Mouse (Mus musculus): ENCODE measurements at regions not wholly inside any gene's neighbourhood (a gene's known extent, or its start where the extent isn't known, plus 50 kb on each side); places are given as distances from the start of the nearest gene placed in this dataset.

- WGBS = 62% methylated on average over 15 of the region's 15 CpGs
- no peaks in the 10 kb centered on the region for H3K27me3 ChIP-seq (ENCODE audit: control insufficient read depth, insufficient read depth, low read length)
- no peak for ATAC-seq (ENCODE audit: insufficient number of reproducible peaks, insufficient read depth, low FRiP score, low read depth)
- no peaks in the 10 kb centered on the region for H3K9me3 ChIP-seq (ENCODE audit: control insufficient read depth, low read depth, low read length)
- no peaks in the 10 kb centered on the region for H3K36me3 ChIP-seq (ENCODE audit: control insufficient read depth, insufficient read depth, low read length)
- no peak overlapping the region for H3K27ac ChIP-seq (ENCODE audit: low read length)
- H3K4me1 ChIP-seq (ENCODE audit: control insufficient read depth, insufficient read depth, low read length) = no peaks in the 10 kb centered on the region
- no peak overlapping the region for H3K9ac ChIP-seq (replicated peaks; ENCODE audit: low read depth, low read length)
- H3K4me3 ChIP-seq (ENCODE audit: low read depth, low read length) = no peak overlapping the region
- H3K4me2 ChIP-seq (replicated peaks; ENCODE audit: low read depth, low read length) = no peak overlapping the region
These were observed 192.7 kb upstream of the Pabpc6 start for GRCm38 (mm10) chr17:9861923-9862854.

DNA sequence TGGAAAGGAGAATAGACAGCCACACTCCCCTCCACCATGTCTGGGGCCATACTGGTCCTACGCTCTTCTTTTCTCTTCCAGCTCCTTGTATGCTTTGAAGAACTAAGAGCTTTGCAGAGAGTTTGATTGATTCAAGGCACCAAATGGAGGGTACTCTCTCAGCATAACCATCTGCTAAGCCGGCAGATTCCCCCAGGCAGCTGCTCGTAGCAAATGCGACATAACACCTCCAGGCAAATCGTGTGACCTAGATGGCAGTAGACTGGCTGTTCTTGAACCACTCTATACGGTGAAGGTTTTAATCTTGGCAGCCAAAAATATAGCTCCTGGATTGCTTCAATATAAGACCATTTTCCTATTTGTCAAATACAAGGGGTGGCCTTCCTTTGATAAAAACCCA is 191.8 kb upstream of the Pabpc6 start:
- H3K27ac ChIP-seq (ENCODE audit: low read length) = no peak overlapping the region
- H3K4me1 ChIP-seq (ENCODE audit: control insufficient read depth, insufficient read depth, low read length) = no peaks in the 10 kb centered on the region
- H3K4me3 ChIP-seq (ENCODE audit: low read depth, low read length) = no peak overlapping the region
- H3K9me3 ChIP-seq (ENCODE audit: control insufficient read depth, low read depth, low read length) = no peaks in the 10 kb centered on the region; the same call in 1 of the 2 replicates
- H3K36me3 ChIP-seq (ENCODE audit: control insufficient read depth, insufficient read depth, low read length) = no peaks in the 10 kb centered on the region
- no peak overlapping the region for H3K9ac ChIP-seq (replicated peaks; ENCODE audit: low read depth, low read length)
- H3K4me2 ChIP-seq (replicated peaks; ENCODE audit: low read depth, low read length) = no peak overlapping the region
- H3K27me3 ChIP-seq (ENCODE audit: control insufficient read depth, insufficient read depth, low read length) = no peaks in the 10 kb centered on the region
- 61% methylated on average over 6 of the region's 6 CpGs for WGBS
- ATAC-seq (ENCODE audit: insufficient number of reproducible peaks, insufficient read depth, low FRiP score, low read depth) = no peak

DNA sequence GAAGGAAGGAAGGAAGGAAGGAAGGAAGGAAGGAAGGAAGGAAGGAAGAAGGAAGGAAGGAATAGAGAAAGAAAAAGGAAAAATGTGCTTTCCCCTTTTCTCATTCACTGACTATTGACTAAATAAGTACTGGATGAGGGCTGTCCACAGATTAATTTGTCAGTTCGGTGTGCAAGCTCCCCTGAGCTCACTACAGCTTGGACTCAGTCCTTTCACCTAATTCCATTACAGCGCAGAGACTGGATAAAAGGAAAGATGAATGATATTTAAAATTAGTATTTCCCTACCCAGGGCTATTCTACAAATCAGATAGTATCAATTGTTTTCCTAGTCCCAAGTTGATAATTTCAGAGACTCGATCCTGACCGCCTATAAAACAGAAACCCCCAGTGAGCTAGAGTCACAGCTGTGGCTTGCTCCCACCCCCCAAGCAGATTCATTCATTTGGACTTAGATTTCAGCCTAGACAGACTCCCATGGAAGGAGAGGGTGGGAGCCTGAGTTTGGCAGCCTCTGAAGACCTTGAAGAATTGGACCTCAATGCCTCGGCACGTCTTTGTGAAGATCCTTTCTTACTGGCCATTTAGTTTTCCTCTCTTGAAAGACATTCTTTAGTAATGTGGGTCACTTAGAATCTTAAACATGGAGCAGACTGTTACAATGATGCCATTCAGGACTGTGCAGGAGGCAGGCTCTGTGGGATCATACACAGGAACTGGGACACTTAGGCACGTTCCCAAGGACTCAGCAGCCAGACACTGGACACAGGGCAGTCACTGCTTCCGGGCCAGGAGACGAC is 179.2 kb upstream of the Pabpc6 start:
- ATAC-seq (ENCODE audit: insufficient number of reproducible peaks, insufficient read depth, low FRiP score, low read depth) = no peak
- Histone ChIP-seq H3K4me2 (replicated peaks; ENCODE audit: low read depth, low read length) (no peak overlapping the region), H3K27ac (ENCODE audit: low read length) (no peak overlapping the region), H3K9me3 (ENCODE audit: control insufficient read depth, low read depth, low read length) (no peaks in the 10 kb centered on the region), H3K4me1 (ENCODE audit: control insufficient read depth, insufficient read depth, low read length) (no peaks in the 10 kb centered on the region), H3K9ac (replicated peaks; ENCODE audit: low read depth, low read length) (no peak overlapping the region), H3K36me3 (ENCODE audit: control insufficient read depth, insufficient read depth, low read length) (no peaks in the 10 kb centered on the region), H3K27me3 (ENCODE audit: control insufficient read depth, insufficient read depth, low read length) (no peaks in the 10 kb centered on the region), H3K4me3 (ENCODE audit: low read depth, low read length) (no peak overlapping the region)
- 76% methylated on average over 9 of the region's 9 CpGs for WGBS

DNA sequence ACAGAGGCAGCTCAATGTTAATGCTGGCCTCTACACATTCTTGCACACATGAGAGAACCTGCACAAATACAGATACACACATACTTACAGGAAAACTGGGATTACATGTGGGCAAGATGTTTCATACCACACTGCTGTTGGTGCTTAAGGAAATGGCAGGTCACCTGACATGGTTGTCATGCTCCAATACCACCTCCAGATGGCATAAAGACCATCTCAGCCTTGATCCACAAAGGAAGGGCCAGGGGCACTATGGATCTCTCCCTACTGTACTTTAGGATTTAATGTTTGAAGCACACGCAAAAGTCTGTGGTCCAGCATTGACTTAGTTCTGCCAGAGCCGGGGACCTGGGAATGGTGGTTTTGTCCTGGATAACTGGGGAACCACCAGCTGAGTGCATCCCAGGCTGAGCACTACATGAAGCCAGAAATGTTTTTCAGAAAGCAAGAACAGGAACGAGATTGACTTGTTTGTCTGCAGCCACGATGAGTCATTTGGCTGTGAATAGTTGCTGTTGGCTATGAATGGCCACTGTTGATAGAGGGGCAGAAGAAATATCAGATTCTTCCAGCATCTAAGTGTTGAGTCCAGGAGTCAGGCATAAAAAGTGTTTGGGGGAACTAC is 176.0 kb upstream of the Pabpc6 start:
- Histone ChIP-seq H3K4me2 (replicated peaks; ENCODE audit: low read depth, low read length) (no peak overlapping the region), H3K4me1 (ENCODE audit: control insufficient read depth, insufficient read depth, low read length) (no peaks in the 10 kb centered on the region), H3K27ac (ENCODE audit: low read length) (no peak overlapping the region), H3K27me3 (ENCODE audit: control insufficient read depth, insufficient read depth, low read length) (no peaks in the 10 kb centered on the region), H3K9me3 (ENCODE audit: control insufficient read depth, low read depth, low read length) (no peaks in the 10 kb centered on the region), H3K36me3 (ENCODE audit: control insufficient read depth, insufficient read depth, low read length) (no peaks in the 10 kb centered on the region), H3K9ac (replicated peaks; ENCODE audit: low read depth, low read length) (no peak overlapping the region), H3K4me3 (ENCODE audit: low read depth, low read length) (no peak overlapping the region)
- ATAC-seq (ENCODE audit: insufficient number of reproducible peaks, insufficient read depth, low FRiP score, low read depth) = no peak
- WGBS = 63% methylated on average over 4 of the region's 4 CpGs

DNA sequence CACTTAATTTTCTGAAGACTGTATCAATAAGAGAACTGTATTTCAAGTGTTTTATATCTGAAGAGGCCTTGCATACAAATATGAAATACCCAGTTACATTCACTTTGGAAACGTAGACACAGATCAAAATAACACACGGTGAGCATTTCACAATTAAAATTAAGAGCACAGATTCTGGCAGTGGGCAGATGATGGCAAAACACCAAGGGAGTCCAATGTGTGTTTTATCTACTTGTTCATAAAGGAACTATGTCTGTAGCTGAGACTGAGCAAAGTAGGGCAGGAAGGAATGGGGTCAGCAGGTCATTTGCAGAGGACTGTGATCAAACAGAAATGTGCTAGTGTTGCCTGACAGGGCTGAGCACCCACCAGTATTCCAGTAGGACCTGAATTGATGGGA is 171.6 kb upstream of the Pabpc6 start:
- 88% methylated on average over 2 of the region's 2 CpGs for WGBS
- Histone ChIP-seq H3K4me1 (ENCODE audit: control insufficient read depth, insufficient read depth, low read length) (no peaks in the 10 kb centered on the region), H3K27me3 (ENCODE audit: control insufficient read depth, insufficient read depth, low read length) (no peaks in the 10 kb centered on the region), H3K36me3 (ENCODE audit: control insufficient read depth, insufficient read depth, low read length) (no peaks in the 10 kb centered on the region), H3K4me2 (replicated peaks; ENCODE audit: low read depth, low read length) (no peak overlapping the region), H3K9me3 (ENCODE audit: control insufficient read depth, low read depth, low read length) (no peaks in the 10 kb centered on the region), H3K4me3 (ENCODE audit: low read depth, low read length) (no peak overlapping the region), H3K27ac (ENCODE audit: low read length) (no peak overlapping the region), H3K9ac (replicated peaks; ENCODE audit: low read depth, low read length) (no peak overlapping the region)
- ATAC-seq (ENCODE audit: insufficient number of reproducible peaks, insufficient read depth, low FRiP score, low read depth) = no peak

DNA sequence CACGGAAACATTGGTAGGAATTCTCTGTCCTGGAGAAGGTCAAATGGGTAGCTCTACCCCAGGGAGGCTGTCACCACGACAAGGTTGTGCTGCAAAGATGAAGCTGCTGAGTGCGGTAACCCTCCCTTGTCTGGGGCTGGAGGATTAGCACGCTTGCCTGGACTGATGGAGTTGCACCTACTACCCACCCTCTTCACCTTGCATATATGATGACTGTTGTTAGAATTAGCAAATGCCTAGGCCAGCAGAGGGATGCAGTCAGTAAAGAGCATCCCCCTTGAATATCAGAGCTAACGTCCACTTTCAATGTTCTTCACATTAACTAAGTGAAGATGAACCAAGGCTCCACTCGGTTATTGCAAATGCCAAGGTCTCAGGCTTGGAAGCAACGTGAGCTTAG is 169.7 kb upstream of the Pabpc6 start:
- no peaks in the 10 kb centered on the region for H3K27me3 ChIP-seq (ENCODE audit: control insufficient read depth, insufficient read depth, low read length)
- H3K4me1 ChIP-seq (ENCODE audit: control insufficient read depth, insufficient read depth, low read length) = no peaks in the 10 kb centered on the region
- no peak overlapping the region for H3K9ac ChIP-seq (replicated peaks; ENCODE audit: low read depth, low read length)
- no peak overlapping the region for H3K4me3 ChIP-seq (ENCODE audit: low read depth, low read length)
- H3K9me3 ChIP-seq (ENCODE audit: control insufficient read depth, low read depth, low read length) = no peaks in the 10 kb centered on the region
- no peaks in the 10 kb centered on the region for H3K36me3 ChIP-seq (ENCODE audit: control insufficient read depth, insufficient read depth, low read length)
- no peak overlapping the region for H3K27ac ChIP-seq (ENCODE audit: low read length)
- 80% methylated on average over 7 of the region's 7 CpGs for WGBS
- H3K4me2 ChIP-seq (replicated peaks; ENCODE audit: low read depth, low read length) = no peak overlapping the region
- no peak for ATAC-seq (ENCODE audit: insufficient number of reproducible peaks, insufficient read depth, low FRiP score, low read depth)

DNA sequence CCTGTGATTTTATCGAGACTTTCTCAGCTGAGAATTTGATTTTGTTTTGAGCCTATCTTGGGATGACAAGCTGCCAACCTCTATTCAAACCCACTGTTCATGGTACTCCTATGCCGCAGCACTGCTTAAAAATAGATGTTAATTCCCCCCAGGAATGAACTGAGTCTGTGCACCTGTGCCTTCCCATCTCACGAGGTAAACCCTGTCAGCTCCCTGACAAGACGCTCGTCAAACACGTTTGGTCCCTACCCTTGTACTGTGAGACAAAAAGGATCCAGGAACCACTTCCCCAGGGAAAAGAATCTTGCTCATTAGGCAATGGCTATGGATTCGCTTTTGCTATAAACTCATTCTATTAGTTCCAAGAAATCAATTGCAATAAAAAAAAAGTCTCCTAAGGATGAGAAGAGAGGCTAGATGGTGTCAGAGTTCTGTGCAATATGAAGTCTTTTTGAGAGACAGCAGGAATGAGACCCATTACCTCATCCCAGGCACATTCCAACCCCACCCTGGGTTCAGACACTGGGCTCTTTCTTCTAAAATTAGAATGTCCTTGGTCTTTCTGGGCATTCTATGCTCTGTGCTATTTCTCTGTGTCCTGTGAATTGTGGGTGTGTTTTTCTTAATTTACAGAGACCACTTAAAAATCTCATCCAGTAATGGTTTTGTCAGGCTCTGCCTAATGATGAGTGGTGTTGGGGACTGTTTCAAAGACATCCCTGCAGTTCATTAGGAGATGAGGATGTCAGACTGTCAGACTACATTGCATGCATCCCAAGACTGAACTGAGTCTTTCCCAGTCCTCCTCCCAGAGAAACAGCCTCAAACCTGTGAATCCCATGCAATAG is 167.7 kb upstream of the Pabpc6 start:
- 81% methylated on average over 7 of the region's 7 CpGs for WGBS
- no peaks in the 10 kb centered on the region for H3K9me3 ChIP-seq (ENCODE audit: control insufficient read depth, low read depth, low read length)
- no peaks in the 10 kb centered on the region for H3K36me3 ChIP-seq (ENCODE audit: control insufficient read depth, insufficient read depth, low read length)
- no peak overlapping the region for H3K4me3 ChIP-seq (ENCODE audit: low read depth, low read length)
- no peak overlapping the region for H3K4me2 ChIP-seq (replicated peaks; ENCODE audit: low read depth, low read length)
- H3K9ac ChIP-seq (replicated peaks; ENCODE audit: low read depth, low read length) = no peak overlapping the region
- no peaks in the 10 kb centered on the region for H3K27me3 ChIP-seq (ENCODE audit: control insufficient read depth, insufficient read depth, low read length)
- ATAC-seq (ENCODE audit: insufficient number of reproducible peaks, insufficient read depth, low FRiP score, low read depth) = no peak
- H3K27ac ChIP-seq (ENCODE audit: low read length) = no peak overlapping the region
- no peaks in the 10 kb centered on the region for H3K4me1 ChIP-seq (ENCODE audit: control insufficient read depth, insufficient read depth, low read length)

- Histone ChIP-seq H3K9me3 (ENCODE audit: control insufficient read depth, low read depth, low read length) (no peaks in the 10 kb centered on the region), H3K9ac (replicated peaks; ENCODE audit: low read depth, low read length) (no peak overlapping the region), H3K27ac (ENCODE audit: low read length) (no peak overlapping the region), H3K4me3 (ENCODE audit: low read depth, low read length) (no peak overlapping the region), H3K36me3 (ENCODE audit: control insufficient read depth, insufficient read depth, low read length) (no peaks in the 10 kb centered on the region), H3K4me1 (ENCODE audit: control insufficient read depth, insufficient read depth, low read length) (no peaks in the 10 kb centered on the region), H3K4me2 (replicated peaks; ENCODE audit: low read depth, low read length) (no peak overlapping the region), H3K27me3 (ENCODE audit: control insufficient read depth, insufficient read depth, low read length) (no peaks in the 10 kb centered on the region)
- 86% methylated on average over 5 of the region's 5 CpGs for WGBS
- ATAC-seq (ENCODE audit: insufficient number of reproducible peaks, insufficient read depth, low FRiP score, low read depth) = no peak
These were observed 160.4 kb upstream of the Pabpc6 start for GRCm38 (mm10) chr17:9829895-9830294.

All from stomach, embryonic 14.5 days (tissue).